Mouse (Mus musculus) left cerebral cortex, adult 18-20 months (tissue): ENCODE measurements at regions not wholly inside any gene's neighbourhood (a gene's known extent, or its start where the extent isn't known, plus 50 kb on each side); places are given as distances from the start of the nearest gene placed in this dataset.
A peak's percentile ranks its signal among the peaks of the same experiment; 100 is the strongest.

ENCODE experiments used
- DNase-seq, 2 experiments: peaks; one replicate each; pipeline ENCODE4 v3.0.0; 2021 to 2022; ENCODE audit warnings: low spot score in 2 of 2, mixed read lengths in 1 of 2

DNA sequence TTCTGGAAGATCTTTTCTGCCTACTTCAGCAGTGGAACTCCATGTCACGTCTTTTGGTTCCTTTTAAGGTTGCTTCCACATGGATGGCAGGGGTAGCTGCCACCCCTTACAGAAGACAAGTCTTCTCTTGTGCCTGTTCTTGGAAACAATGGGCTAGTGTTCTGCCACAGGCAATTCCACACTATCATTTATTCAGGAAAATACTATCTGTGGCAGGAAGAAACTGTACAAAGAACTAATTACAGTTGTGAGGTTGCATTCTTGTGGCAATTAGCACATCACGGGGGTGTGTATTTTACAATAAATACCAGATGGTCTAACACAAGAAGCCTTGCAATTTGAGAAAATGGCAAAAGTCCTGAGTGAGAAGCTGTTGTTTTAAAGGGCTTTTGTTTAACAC, 489.8 kb downstream of the Ccdc50 start:
- DNase-seq: no peak

GRCm38 (mm10) chr16:27878950-27879349, 490.3 kb downstream of the Ccdc50 start:
- DNase-seq: no peak

DNA sequence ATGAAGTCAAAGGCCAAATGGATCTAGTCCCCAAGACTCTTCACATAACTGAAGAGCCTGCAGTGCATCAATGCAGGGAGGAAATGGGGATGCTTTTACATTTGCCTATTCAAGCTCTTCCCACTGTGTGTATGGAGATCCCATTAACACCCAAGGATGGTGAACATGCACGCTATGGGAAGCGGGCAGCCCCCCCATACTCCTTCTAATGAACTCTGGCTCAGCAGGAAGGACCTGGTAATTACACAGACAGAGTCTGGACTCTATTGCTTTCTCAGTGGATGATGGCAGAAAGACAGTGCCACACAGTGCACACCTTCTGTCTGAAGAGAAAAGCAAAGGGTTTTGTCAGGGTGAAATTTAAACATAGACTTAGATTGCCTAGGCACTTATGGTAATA, 495.7 kb downstream of the Ccdc50 start:
- DNase-seq: no peak

- DNase-seq: no peak
Measured at GRCm38 (mm10) chr16:27906036-27906435, 517.4 kb downstream of the Ccdc50 start.

GRCm38 (mm10) chr16:27915422-27915821, 526.8 kb downstream of the Ccdc50 start:
- no peak for DNase-seq

GRCm38 (mm10) chr16:27925528-27926360, 537.1 kb downstream of the Ccdc50 start:
- no peak for DNase-seq

- DNase-seq: no peak
Measured at GRCm38 (mm10) chr16:27926361-27926651, 537.6 kb downstream of the Ccdc50 start.

- DNase-seq: no peak
Measured at GRCm38 (mm10) chr16:27949291-27949690, 560.6 kb downstream of the Ccdc50 start.

- DNase-seq: peak; percentile 3 to 10
Measured at GRCm38 (mm10) chr16:27949811-27950210, 561.1 kb downstream of the Ccdc50 start.

GRCm38 (mm10) chr16:27962811-27963210, 574.1 kb downstream of the Ccdc50 start:
- DNase-seq: no peak

GRCm38 (mm10) chr16:27978730-27979440, 590.2 kb downstream of the Ccdc50 start:
- DNase-seq: peak in 1 of 2 experiments; percentile 3

GRCm38 (mm10) chr16:28015276-28015897, 626.7 kb downstream of the Ccdc50 start:
- no peak for DNase-seq

DNA sequence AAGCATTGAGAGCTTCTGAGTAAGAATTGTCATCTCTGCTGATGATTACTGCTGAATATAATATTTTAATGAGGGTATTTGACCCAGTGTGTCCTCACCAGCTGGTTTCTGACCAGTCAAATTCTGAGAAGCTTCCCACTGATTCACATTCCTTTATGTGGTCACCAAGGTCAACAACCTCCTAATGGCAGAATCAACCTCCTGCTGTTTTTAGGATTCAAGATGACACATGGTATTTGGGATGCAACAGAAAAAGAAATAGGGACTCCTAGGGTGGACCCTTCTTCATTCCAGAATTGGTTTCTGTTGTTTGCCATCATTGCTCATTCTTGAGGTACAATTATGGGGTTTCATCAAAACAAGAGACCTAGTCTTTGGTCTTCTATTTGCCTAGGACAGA, 629.6 kb downstream of the Ccdc50 start:
- DNase-seq: no peak

DNA sequence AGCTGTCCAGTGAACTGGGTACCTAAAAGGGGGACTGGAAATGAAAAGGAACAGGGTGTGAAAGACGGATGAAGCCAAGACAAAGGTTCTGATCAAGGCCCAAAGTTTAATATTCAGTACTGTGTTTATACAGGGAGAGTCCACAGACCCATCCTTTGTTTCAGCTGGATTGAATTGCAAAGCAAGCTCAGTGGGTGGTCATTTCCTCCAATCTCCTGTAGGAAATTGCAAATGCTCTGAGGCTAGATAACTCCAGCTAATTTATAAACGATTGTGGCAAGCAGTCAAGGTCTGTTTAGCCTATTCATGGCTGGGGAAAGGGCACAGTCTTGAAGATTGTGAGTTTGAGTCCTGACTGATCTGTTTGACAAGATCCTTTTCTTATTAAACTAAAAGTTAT, 650.3 kb downstream of the Ccdc50 start:
- DNase-seq: no peak

GRCm38 (mm10) chr16:28043046-28043445, 654.4 kb downstream of the Ccdc50 start:
- DNase-seq: no peak

DNA sequence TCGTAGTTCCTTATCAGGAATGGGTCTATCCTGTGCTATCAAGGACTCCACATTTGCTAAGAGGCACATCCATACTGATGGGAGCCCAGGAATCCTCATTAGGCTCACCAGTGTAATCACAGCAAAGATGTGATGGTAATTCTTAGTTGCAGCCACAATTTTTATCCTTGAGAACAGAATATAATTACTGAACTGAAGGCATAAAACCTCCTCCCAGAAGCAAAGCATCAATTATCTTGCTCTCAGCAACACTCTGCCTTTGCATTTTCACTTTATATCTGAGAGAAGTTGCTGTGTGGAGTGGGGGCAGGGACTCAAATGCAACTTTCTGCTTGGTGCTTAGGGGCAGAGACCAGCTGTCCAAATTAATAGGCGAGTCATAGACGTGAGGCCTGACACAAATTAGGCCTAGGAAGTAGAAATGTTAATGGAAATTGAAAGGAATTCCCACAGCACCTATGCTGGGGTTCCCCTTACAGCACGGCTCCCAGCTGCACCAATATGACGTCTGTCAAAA, 676.2 kb downstream of the Ccdc50 start:
- DNase-seq: no peak

GRCm38 (mm10) chr16:28082891-28083649, 669.8 kb downstream of the Fgf12 start:
- no peak for DNase-seq

- no peak for DNase-seq
Measured at GRCm38 (mm10) chr16:28089489-28090134, 663.3 kb downstream of the Fgf12 start.

GRCm38 (mm10) chr16:28104255-28105076, 648.4 kb downstream of the Fgf12 start:
- no peak for DNase-seq

DNA sequence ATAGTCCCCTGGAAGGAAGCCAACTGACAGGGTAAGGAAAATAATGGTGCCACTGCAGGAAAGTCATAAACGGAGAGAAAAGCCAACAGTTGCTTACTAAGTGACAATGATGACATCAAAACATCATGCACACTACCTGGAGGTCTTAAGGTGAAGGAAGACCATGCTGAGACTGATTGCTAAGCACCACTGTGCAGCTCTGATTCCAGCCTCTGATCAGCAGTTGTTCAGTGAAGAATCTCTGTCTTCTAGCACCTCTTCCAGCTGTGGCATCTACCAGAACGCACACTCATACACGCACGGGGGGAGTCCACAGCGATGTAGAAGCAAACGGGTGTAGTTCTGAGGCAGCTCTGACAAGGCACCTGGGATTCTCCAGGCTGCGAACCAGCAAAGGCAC, 647.8 kb downstream of the Fgf12 start:
- DNase-seq: no peak
